Mouse (Mus musculus): ENCODE data around the gene Zranb1.

Zranb1 gene

DNA sequence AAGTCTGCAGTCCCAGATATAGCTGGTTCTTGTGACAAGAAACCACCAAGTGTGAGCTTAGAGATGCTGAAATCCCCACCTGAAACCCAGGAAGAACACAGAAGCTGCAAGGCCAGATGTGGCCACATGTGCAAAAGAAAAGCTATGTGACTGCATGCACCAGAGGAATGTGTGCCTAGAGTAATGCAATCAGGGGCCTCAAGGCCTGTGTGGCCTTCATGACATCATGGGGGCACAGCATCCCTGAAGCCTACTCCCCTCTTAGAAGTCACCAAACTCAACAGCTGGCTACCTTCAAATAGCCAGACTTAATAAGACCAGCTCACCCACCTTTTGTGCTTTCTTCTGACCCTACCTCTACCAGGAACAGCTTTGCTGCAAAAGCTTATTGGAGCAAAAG is 105.0 kb downstream of the Zranb1 start:
- DNase-seq (ENCODE audit: low read depth, low spot score), result no peak

Data from ZHBTc4 (cell line).